Mouse (Mus musculus): Measurements from ENCODE around the gene Ktn1. TPM values are rescaled to one million over a fixed set of nuclear protein-coding genes. Genes with fewer than 3 reads are reported as not detected.

Ktn1 gene
- polyA plus RNA-seq, 1 experiment = 25.4 TPM

- no peak overlapping the region for H3K27ac ChIP-seq (ENCODE audit: insufficient read depth, low read depth, low read length)
- peaks cover 11% of the 10 kb centered on the region for H3K4me1 ChIP-seq (ENCODE audit: control insufficient read depth, insufficient read depth, low read length)
- TF ChIP-seq CTCF (IDR thresholded peaks at IDR 0.05; ENCODE audit: low read depth, low read length) = no peak
- no peak for TF ChIP-seq POLR2A (IDR thresholded peaks at IDR 0.05; ENCODE audit: borderline replicate concordance, low read depth, low read length)
- no peak overlapping the region for H3K4me3 ChIP-seq (ENCODE audit: insufficient read depth, low read length)
These were observed 15.7 kb downstream of the Ktn1 start for GRCm38 (mm10) chr14:47663844-47664469.

- H3K4me1 ChIP-seq (ENCODE audit: control insufficient read depth, insufficient read depth, low read length) = peaks cover 11% of the 10 kb centered on the region
- no peak overlapping the region for H3K4me3 ChIP-seq (ENCODE audit: insufficient read depth, low read length)
- TF ChIP-seq POLR2A (IDR thresholded peaks at IDR 0.05; ENCODE audit: borderline replicate concordance, low read depth, low read length) (no peak), CTCF (IDR thresholded peaks at IDR 0.05; ENCODE audit: low read depth, low read length) (no peak)
- H3K27ac ChIP-seq (ENCODE audit: insufficient read depth, low read depth, low read length) = no peak overlapping the region
These were observed 16.2 kb downstream of the Ktn1 start for GRCm38 (mm10) chr14:47664470-47664864.

- Histone ChIP-seq H3K27ac (ENCODE audit: insufficient read depth, low read depth, low read length) (no peak overlapping the region), H3K4me1 (ENCODE audit: control insufficient read depth, insufficient read depth, low read length) (peaks cover 11% of the 10 kb centered on the region), H3K4me3 (ENCODE audit: insufficient read depth, low read length) (no peak overlapping the region)
- TF ChIP-seq POLR2A (IDR thresholded peaks at IDR 0.05; ENCODE audit: borderline replicate concordance, low read depth, low read length) = no peak
- TF ChIP-seq CTCF (IDR thresholded peaks at IDR 0.05; ENCODE audit: low read depth, low read length) = no peak
These were observed 17.0 kb downstream of the Ktn1 start for GRCm38 (mm10) chr14:47665061-47665778.

GRCm38 (mm10) chr14:47668096-47668495, 19.8 kb downstream of the Ktn1 start:
- no peak for TF ChIP-seq POLR2A (IDR thresholded peaks at IDR 0.05; ENCODE audit: borderline replicate concordance, low read depth, low read length)
- Histone ChIP-seq H3K4me3 (ENCODE audit: insufficient read depth, low read length) (no peak overlapping the region), H3K4me1 (ENCODE audit: control insufficient read depth, insufficient read depth, low read length) (peaks cover 11% of the 10 kb centered on the region)

GRCm38 (mm10) chr14:47682886-47683285, 34.6 kb downstream of the Ktn1 start:
- H3K27ac ChIP-seq (ENCODE audit: insufficient read depth, low read depth, low read length) = no peak overlapping the region
- H3K4me3 ChIP-seq (ENCODE audit: insufficient read depth, low read length) = no peak overlapping the region

More at GRCm38 (mm10) chr14:47668096-47668495, 19.8 kb downstream of the Ktn1 start:
- no peak overlapping the region for H3K27ac ChIP-seq (ENCODE audit: insufficient read depth, low read depth, low read length)

GRCm38 (mm10) chr14:47684579-47684978, 36.3 kb downstream of the Ktn1 start:
- Histone ChIP-seq H3K4me3 (ENCODE audit: insufficient read depth, low read length) (no peak overlapping the region), H3K4me1 (ENCODE audit: control insufficient read depth, insufficient read depth, low read length) (no peaks in the 10 kb centered on the region), H3K27ac (ENCODE audit: insufficient read depth, low read depth, low read length) (no peak overlapping the region)
- TF ChIP-seq POLR2A (IDR thresholded peaks at IDR 0.05; ENCODE audit: borderline replicate concordance, low read depth, low read length) = no peak
- TF ChIP-seq CTCF (IDR thresholded peaks at IDR 0.05; ENCODE audit: low read depth, low read length) = no peak

More at GRCm38 (mm10) chr14:47682886-47683285, 34.6 kb downstream of the Ktn1 start:
- no peak for TF ChIP-seq POLR2A (IDR thresholded peaks at IDR 0.05; ENCODE audit: borderline replicate concordance, low read depth, low read length)
- no peak for TF ChIP-seq CTCF (IDR thresholded peaks at IDR 0.05; ENCODE audit: low read depth, low read length)
- H3K4me1 ChIP-seq (ENCODE audit: control insufficient read depth, insufficient read depth, low read length) = no peaks in the 10 kb centered on the region

GRCm38 (mm10) chr14:47699126-47699525, 50.9 kb downstream of the Ktn1 start:
- Histone ChIP-seq H3K4me1 (ENCODE audit: control insufficient read depth, insufficient read depth, low read length) (no peaks in the 10 kb centered on the region), H3K4me3 (ENCODE audit: insufficient read depth, low read length) (no peak overlapping the region), H3K27ac (ENCODE audit: insufficient read depth, low read depth, low read length) (no peak overlapping the region)
- TF ChIP-seq POLR2A (IDR thresholded peaks at IDR 0.05; ENCODE audit: borderline replicate concordance, low read depth, low read length) = no peak
- TF ChIP-seq CTCF (IDR thresholded peaks at IDR 0.05; ENCODE audit: low read depth, low read length) = no peak

- Histone ChIP-seq H3K4me3 (ENCODE audit: insufficient read depth, low read length) (no peak overlapping the region), H3K4me1 (ENCODE audit: control insufficient read depth, insufficient read depth, low read length) (no peaks in the 10 kb centered on the region), H3K27ac (ENCODE audit: insufficient read depth, low read depth, low read length) (no peak overlapping the region)
- TF ChIP-seq POLR2A (IDR thresholded peaks at IDR 0.05; ENCODE audit: borderline replicate concordance, low read depth, low read length) (no peak), CTCF (IDR thresholded peaks at IDR 0.05; ENCODE audit: low read depth, low read length) (no peak)
These were observed 61.3 kb downstream of the Ktn1 start for GRCm38 (mm10) chr14:47709546-47709945.

GRCm38 (mm10) chr14:47715771-47716170, 67.5 kb downstream of the Ktn1 start:
- H3K27ac ChIP-seq (ENCODE audit: insufficient read depth, low read depth, low read length) = no peak overlapping the region
- no peak overlapping the region for H3K4me3 ChIP-seq (ENCODE audit: insufficient read depth, low read length)
- no peaks in the 10 kb centered on the region for H3K4me1 ChIP-seq (ENCODE audit: control insufficient read depth, insufficient read depth, low read length)
- TF ChIP-seq CTCF (IDR thresholded peaks at IDR 0.05; ENCODE audit: low read depth, low read length) (no peak), POLR2A (IDR thresholded peaks at IDR 0.05; ENCODE audit: borderline replicate concordance, low read depth, low read length) (no peak)

DNA sequence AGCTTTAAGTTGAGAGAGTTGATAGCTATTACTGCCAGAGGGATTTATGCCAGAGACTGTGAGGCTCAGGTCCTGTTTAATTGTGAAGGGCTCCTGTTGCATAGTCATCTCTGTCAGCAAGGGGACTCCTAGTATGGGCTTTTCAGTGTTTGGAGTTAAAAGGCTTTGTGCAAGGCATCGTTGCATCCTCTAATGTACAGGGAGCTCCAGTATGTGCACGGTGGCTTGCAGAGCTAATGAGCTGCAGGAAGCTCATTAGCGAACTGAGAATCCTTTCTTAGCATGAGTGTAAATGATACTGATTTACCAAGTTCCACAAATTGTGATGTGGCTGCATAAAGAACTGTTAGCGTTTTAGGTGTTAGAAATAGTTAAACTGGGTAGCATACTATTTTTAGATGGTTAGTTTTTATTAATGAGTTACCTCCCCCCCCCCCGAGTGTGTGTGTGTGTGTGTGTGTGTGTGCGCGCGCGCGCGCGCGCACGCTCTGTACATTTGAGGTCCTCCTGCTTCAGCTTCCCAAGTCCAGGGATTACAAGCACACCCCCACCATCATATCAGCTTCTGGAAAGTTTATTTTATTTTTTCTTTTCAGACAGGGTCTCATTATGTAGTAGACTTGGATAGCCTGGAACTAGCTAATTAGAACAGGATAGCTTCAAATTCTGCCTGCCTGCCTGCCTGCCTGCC, 69.8 kb downstream of the Ktn1 start:
- no peaks in the 10 kb centered on the region for H3K4me1 ChIP-seq (ENCODE audit: control insufficient read depth, insufficient read depth, low read length)
- no peak overlapping the region for H3K27ac ChIP-seq (ENCODE audit: insufficient read depth, low read depth, low read length)
- H3K4me3 ChIP-seq (ENCODE audit: insufficient read depth, low read length) = no peak overlapping the region
- TF ChIP-seq CTCF (IDR thresholded peaks at IDR 0.05; ENCODE audit: low read depth, low read length) (no peak), POLR2A (IDR thresholded peaks at IDR 0.05; ENCODE audit: borderline replicate concordance, low read depth, low read length) (no peak)

Measured in bone marrow macrophage, adult 2 months (primary cell).